In genomic region chr2:168312504-168312903, GRCm38 (mm10) we compare ENCODE assay signal across 25 mouse cellular contexts. TPM values are rescaled to one million over a fixed set of nuclear protein-coding genes. Genes with fewer than 3 reads are reported as not detected.
DNase-seq lines count a peak whose midpoint lies in the region; ATAC-seq and TF ChIP-seq lines count a peak whose summit lies in the region.
"Had no signal": no experiment of that assay in that cellular context is flagged by ENCODE, and none has a peak within 500 bp of the region (broad histone marks: within the 10 kb centered on the region; RNA-seq: fewer than 3 reads in every experiment).

No protein-coding gene starts in this region.

- no peaks in the 10 kb centered on the region for H3K36me3 ChIP-seq in stomach, postnatal 0 days (ENCODE audit: control insufficient read depth, insufficient read depth, low read length)
- H3K36me3 ChIP-seq: embryonic facial prominence, embryonic 10.5 days; embryonic facial prominence, embryonic 12.5 days; forebrain, embryonic 15.5 days; G1E had no signal

- H3K9ac ChIP-seq in stomach, postnatal 0 days (ENCODE audit: low read length): no peak overlapping the region
- H3K9ac ChIP-seq: embryonic facial prominence, embryonic 12.5 days; forebrain, embryonic 13.5 days; forebrain, embryonic 15.5 days; forebrain, postnatal 0 days had no signal

- no peak for TF ChIP-seq CTCF in stomach, postnatal 0 days (IDR thresholded peaks at IDR 0.05; ENCODE audit: low read depth)

- peak; percentile 52; the same call in 1 of the 2 replicates for ATAC-seq in frontal cortex, adult (ENCODE audit: low TSS enrichment)
- ATAC-seq in stomach, postnatal 0 days (ENCODE audit: low FRiP score, low TSS enrichment): no peak
- ATAC-seq: activated CD4-positive, CD25-positive, alpha-beta regulatory T cell, adult 4 months; forebrain, embryonic 13.5 days; forebrain, embryonic 15.5 days; forebrain, postnatal 0 days; Patski had no signal

- H3K4me1 ChIP-seq in stomach, postnatal 0 days (replicated peaks; ENCODE audit: control insufficient read depth, insufficient read depth): no peaks in the 10 kb centered on the region
- H3K4me1 ChIP-seq: forebrain, embryonic 13.5 days had no signal

- H3K4me2 ChIP-seq in stomach, postnatal 0 days (replicated peaks; ENCODE audit: low read depth): no peak overlapping the region
- H3K4me2 ChIP-seq: embryonic facial prominence, embryonic 12.5 days; forebrain, embryonic 13.5 days; forebrain, embryonic 15.5 days had no signal

- H3K9me3 ChIP-seq in stomach, postnatal 0 days (ENCODE audit: control insufficient read depth, low read length): no peaks in the 10 kb centered on the region
- H3K9me3 ChIP-seq: embryonic facial prominence, embryonic 10.5 days; embryonic facial prominence, embryonic 12.5 days; forebrain, embryonic 13.5 days; forebrain, embryonic 15.5 days had no signal

- WGBS in stomach, postnatal 0 days: 35% methylated on average over 4 of the region's 4 CpGs

- no peak for DNase-seq in frontal cortex, postnatal 10 days (ENCODE audit: low spot score in 2 of 2)
- DNase-seq in A20 (ENCODE audit: low read depth, low spot score): peak; percentile 19
- DNase-seq in ES-CJ7 (ENCODE audit: low read depth, low spot score): peak; percentile 63
- peak; percentile 61 for DNase-seq in R1 (ENCODE audit: low read depth, low spot score)
- no peak for DNase-seq in stomach, postnatal 0 days (ENCODE audit: low spot score)
- DNase-seq in gastrocnemius, postnatal 4 days (ENCODE audit: low spot score in 2 of 2): no peak
- DNase-seq in cerebellum, adult 11 months: no peak
- DNase-seq: adrenal gland, adult 8-10 months; adrenal gland, postnatal 25 days; cerebellum, adult 11-12 months; cerebellum, adult 2 months; cerebellum, adult 9-10 months; cerebellum, postnatal 10 days; cerebellum, postnatal 25 days; forebrain, postnatal 0 days had no signal

- no peak for TF ChIP-seq EP300 in stomach, postnatal 0 days (optimal IDR thresholded peaks at IDR 0.05)

- no peaks in the 10 kb centered on the region for H3K27me3 ChIP-seq in stomach, postnatal 0 days (ENCODE audit: control insufficient read depth, insufficient read depth, low read length)
- H3K27me3 ChIP-seq: embryonic facial prominence, embryonic 12.5 days; forebrain, embryonic 13.5 days; forebrain, embryonic 15.5 days had no signal

- no peak overlapping the region for H3K27ac ChIP-seq in stomach, postnatal 0 days (replicated peaks)
- H3K27ac ChIP-seq: embryonic facial prominence, embryonic 10.5 days; embryonic facial prominence, embryonic 12.5 days; forebrain, embryonic 13.5 days; forebrain, embryonic 15.5 days had no signal

- H3K4me3 ChIP-seq in stomach, postnatal 0 days (ENCODE audit: low read depth, low read length): no peak overlapping the region
- H3K4me3 ChIP-seq: embryonic facial prominence, embryonic 10.5 days; embryonic facial prominence, embryonic 12.5 days; forebrain, embryonic 13.5 days; forebrain, embryonic 15.5 days had no signal

RNA-seq across cellular contexts. Expression of gene Kcng1, which starts 31.0 kb away (rescaled TPM):
- 0.65 and 1.0 TPM in 2 replicates for polyA plus RNA-seq in stomach, postnatal 0 days (2015; fragmentation: Nextera tagmentation; extraction: Ambion mirVana)
- under 1 TPM; 0.10 to 0.20 TPM for total RNA-seq in gastrocnemius, postnatal 4 days (2021)
- total RNA-seq: adrenal gland, adult 18-20 months had no signal
- polyA plus RNA-seq: activated CD4-positive, CD25-positive, alpha-beta regulatory T cell, adult 4 months; C2C12; G1E; Patski had no signal

Comparison
In these comparisons a context has a peak if more than half of its experiments do, and no peak if none do; other contexts are left out.
1. DNase-seq: peak in A20 (single experiment), ES-CJ7 (single experiment) and R1 (single experiment); none in frontal cortex, postnatal 10 days (0 of 2), stomach, postnatal 0 days (single experiment), gastrocnemius, postnatal 4 days (0 of 2) and cerebellum, adult 11 months (single experiment).